Mouse (Mus musculus) bone marrow, adult 2 months (tissue): ENCODE measurements at regions not wholly inside any gene's neighbourhood (a gene's known extent, or its start where the extent isn't known, plus 50 kb on each side); places are given as distances from the start of the nearest gene placed in this dataset.

Source experiments
- CTCF ChIP-seq: fragments of 200-500 bp; IDR thresholded peaks from 2 replicates; pipeline ENCODE4 v1.5.1; 2011; ENCODE audit warnings: low read length, control low read depth; ENCODE audit not compliant: control insufficient read depth, insufficient read depth
- POLR2A ChIP-seq: fragments of 200-500 bp; IDR thresholded peaks from 2 replicates; pipeline ENCODE4 v1.6.1; 2011; ENCODE audit warnings: low read depth, mild to moderate bottlenecking, control low read depth, low read length, borderline replicate concordance; ENCODE audit not compliant: control insufficient read depth

DNA sequence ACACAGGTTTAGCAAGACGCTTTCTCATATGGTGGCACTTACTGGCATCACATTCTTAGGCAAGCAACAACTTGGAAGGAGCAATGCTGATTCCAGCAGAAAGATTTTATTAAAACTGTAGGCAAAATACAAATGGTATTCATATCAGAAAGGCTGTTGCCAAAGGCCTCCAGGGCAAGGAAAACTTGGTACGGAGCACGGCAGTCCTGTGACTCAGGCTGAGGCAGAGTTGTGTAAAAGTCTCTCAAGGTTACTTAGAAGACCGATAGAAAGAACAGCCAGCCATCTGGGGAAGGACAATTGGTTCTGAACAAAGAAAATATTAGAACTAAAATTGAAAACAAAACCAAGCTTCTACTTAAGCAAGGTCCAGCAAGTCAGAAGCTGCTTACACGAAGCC, 201.2 kb downstream of the Col12a1 start:
- no peak for TF ChIP-seq CTCF
- no peak for TF ChIP-seq POLR2A
